Mouse (Mus musculus): Measurements from ENCODE around the gene Nhlh2. TPM values are rescaled to one million over a fixed set of nuclear protein-coding genes. Genes with fewer than 3 reads are reported as not detected.

Nhlh2 gene
- polyA plus RNA-seq, 1 experiment from 2014 or later: 19.0 TPM

DNA sequence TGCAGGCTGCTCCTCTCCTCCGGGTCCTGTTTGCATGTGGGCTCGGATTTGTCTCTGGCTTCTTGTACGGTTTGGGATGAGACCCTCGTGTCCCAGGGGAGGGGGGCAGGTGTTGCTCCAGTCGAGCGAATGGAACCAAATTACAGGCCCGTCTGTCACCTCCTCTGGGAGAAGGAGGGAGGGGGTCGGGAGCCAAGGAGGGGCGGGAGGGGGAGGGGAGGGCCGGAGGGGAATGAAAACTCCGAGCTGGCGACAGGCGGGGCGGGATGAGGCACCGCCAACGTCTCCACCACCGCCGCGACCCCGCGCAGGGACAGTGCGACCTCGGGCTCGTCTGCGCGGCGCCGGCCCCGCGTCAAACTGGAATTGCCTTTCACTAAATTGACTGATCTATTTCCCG is 13.5 kb downstream of the Nhlh2 start:
- Histone ChIP-seq H3K9ac (replicated peaks; ENCODE audit: low read depth, low read length) (peak overlapping the region; percentile 41), H3K4me2 (ENCODE audit: low read length) (peak overlapping the region; percentile 58), H3K27me3 (replicated peaks; ENCODE audit: control insufficient read depth, insufficient read depth, low read length) (no peaks in the 10 kb centered on the region), H3K4me3 (replicated peaks; ENCODE audit: low read length) (peak overlapping the region; percentile 32), H3K36me3 (ENCODE audit: control insufficient read depth, insufficient read depth) (no peaks in the 10 kb centered on the region), H3K4me1 (replicated peaks; ENCODE audit: control insufficient read depth, insufficient read depth, low read length) (peaks cover 21% of the 10 kb centered on the region), H3K27ac (ENCODE audit: low read length) (peak overlapping the region; percentile 68), H3K9me3 (ENCODE audit: control insufficient read depth, low read length) (no peaks in the 10 kb centered on the region)
- under 1% methylated on average over 30 of the region's 31 CpGs for WGBS
- ATAC-seq: peak; percentile 52

DNA sequence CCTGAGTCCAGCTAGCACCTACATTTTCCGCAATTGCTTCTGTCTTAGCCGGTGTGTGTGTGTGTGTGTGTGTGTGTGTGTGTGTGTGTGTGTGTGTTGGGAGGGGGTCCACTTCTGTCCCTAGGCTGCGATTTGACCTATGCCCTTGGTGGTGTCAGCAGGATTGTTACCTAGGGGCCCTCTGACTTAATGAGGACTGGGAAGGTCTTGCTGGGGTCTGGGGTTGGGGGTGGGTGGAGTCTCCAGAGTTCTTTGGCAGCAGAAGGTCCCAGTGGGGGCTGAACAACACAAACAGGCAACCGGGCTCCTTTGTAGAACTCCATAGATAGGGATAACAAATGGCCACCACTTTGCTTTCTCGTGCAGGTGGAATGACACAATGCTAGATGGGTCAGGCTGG is 14.0 kb downstream of the Nhlh2 start:
- Histone ChIP-seq H3K27ac (ENCODE audit: low read length) (no peak overlapping the region), H3K4me1 (replicated peaks; ENCODE audit: control insufficient read depth, insufficient read depth, low read length) (peaks cover 21% of the 10 kb centered on the region), H3K4me3 (replicated peaks; ENCODE audit: low read length) (peak overlapping the region; percentile 32), H3K36me3 (ENCODE audit: control insufficient read depth, insufficient read depth) (no peaks in the 10 kb centered on the region), H3K9ac (replicated peaks; ENCODE audit: low read depth, low read length) (peak overlapping the region; percentile 41; the same call in 1 of the 2 replicates), H3K27me3 (replicated peaks; ENCODE audit: control insufficient read depth, insufficient read depth, low read length) (no peaks in the 10 kb centered on the region), H3K4me2 (ENCODE audit: low read length) (peak overlapping the region; percentile 58), H3K9me3 (ENCODE audit: control insufficient read depth, low read length) (no peaks in the 10 kb centered on the region)
- ATAC-seq: peak; percentile 8; the same call in 1 of the 2 replicates
- 9% methylated on average over 5 of the region's 5 CpGs for WGBS

DNA sequence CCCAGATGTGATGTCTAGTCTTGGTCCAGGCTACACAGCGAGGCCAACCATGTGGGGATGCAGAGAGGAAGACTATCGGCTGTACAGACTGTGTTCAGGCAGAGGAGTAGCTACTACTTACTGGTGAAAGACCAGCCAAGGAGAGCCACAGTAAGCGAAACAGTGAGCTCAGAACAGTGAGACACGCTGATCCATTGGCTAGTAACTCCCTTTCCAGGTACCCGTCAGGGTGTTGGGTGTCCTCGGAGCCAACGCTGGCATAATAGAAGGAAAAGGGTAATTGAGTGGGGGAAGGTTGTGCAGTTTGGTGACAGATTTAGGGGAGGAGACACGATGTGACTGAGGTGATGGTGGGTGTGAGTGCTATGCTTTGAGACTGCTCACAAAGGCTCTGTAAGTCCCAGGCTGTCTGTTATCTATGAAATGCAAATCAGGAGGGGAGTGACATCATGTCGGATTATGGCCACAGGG is 15.1 kb downstream of the Nhlh2 start:
- WGBS: 21% methylated on average over 9 of the region's 9 CpGs
- peaks cover 21% of the 10 kb centered on the region for H3K4me1 ChIP-seq (replicated peaks; ENCODE audit: control insufficient read depth, insufficient read depth, low read length)
- H3K36me3 ChIP-seq (ENCODE audit: control insufficient read depth, insufficient read depth): no peaks in the 10 kb centered on the region
- no peaks in the 10 kb centered on the region for H3K9me3 ChIP-seq (ENCODE audit: control insufficient read depth, low read length)
- no peak overlapping the region for H3K9ac ChIP-seq (replicated peaks; ENCODE audit: low read depth, low read length)
- peak; percentile 80 for ATAC-seq
- H3K4me3 ChIP-seq (replicated peaks; ENCODE audit: low read length): no peak overlapping the region
- H3K27ac ChIP-seq (ENCODE audit: low read length): 0 out of 2 replicates have a peak overlapping the region, but pooled peaks have one; percentile 24
- no peak overlapping the region for H3K4me2 ChIP-seq (ENCODE audit: low read length)
- no peaks in the 10 kb centered on the region for H3K27me3 ChIP-seq (replicated peaks; ENCODE audit: control insufficient read depth, insufficient read depth, low read length)

DNA sequence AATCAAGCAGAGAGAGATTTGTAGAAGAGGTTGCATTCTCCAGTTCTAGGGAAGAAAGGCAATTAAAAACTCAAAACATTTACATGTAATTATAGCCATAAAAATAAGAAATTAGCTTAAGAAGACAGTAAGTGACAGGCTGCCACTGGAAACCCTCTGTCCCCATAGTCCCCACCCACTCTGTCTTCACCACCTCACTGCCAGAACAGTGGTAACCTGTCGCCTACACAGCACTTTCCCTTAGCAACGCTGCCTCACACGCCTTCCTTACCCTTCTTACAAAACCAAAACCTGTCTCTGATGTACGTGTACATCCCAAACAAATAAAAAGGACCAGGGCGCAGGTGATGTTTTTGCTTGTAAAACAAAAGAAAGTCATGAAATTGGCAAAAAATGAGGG is 15.8 kb downstream of the Nhlh2 start:
- Histone ChIP-seq H3K4me3 (replicated peaks; ENCODE audit: low read length) (no peak overlapping the region), H3K4me1 (replicated peaks; ENCODE audit: control insufficient read depth, insufficient read depth, low read length) (peaks cover 21% of the 10 kb centered on the region), H3K36me3 (ENCODE audit: control insufficient read depth, insufficient read depth) (no peaks in the 10 kb centered on the region), H3K9me3 (ENCODE audit: control insufficient read depth, low read length) (no peaks in the 10 kb centered on the region), H3K4me2 (ENCODE audit: low read length) (no peak overlapping the region), H3K27ac (ENCODE audit: low read length) (no peak overlapping the region; the same call in 1 of the 2 replicates), H3K27me3 (replicated peaks; ENCODE audit: control insufficient read depth, insufficient read depth, low read length) (no peaks in the 10 kb centered on the region), H3K9ac (replicated peaks; ENCODE audit: low read depth, low read length) (no peak overlapping the region)
- ATAC-seq: peak; percentile 25; the same call in 1 of the 2 replicates
- 51% methylated on average over 5 of the region's 5 CpGs for WGBS

DNA sequence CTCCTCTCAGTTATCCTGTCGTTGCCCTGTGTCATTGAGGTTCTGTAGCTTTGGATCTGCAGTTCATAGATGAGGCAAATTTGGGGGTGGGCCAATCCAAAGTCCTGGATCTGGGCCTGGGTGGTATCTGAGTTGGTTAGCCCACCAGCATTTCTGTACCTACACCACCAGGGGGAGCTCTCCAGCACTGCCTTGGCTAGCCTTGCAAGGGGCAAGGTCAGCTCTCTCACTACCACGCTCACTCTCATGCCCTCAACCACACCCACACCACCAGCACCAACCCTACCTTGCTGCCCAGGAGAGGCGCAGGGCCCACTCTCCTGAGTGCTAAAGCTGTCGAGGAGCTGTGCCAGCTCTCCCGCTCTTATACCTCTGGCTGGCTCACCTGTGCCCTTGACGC is 18.0 kb downstream of the Nhlh2 start:
- no peak for ATAC-seq
- no peak overlapping the region for H3K4me3 ChIP-seq (replicated peaks; ENCODE audit: low read length)
- no peak overlapping the region for H3K9ac ChIP-seq (replicated peaks; ENCODE audit: low read depth, low read length)
- no peak overlapping the region for H3K4me2 ChIP-seq (ENCODE audit: low read length)
- no peak overlapping the region for H3K27ac ChIP-seq (ENCODE audit: low read length)
- peaks cover 19% of the 10 kb centered on the region for H3K4me1 ChIP-seq (replicated peaks; ENCODE audit: control insufficient read depth, insufficient read depth, low read length)
- H3K9me3 ChIP-seq (ENCODE audit: control insufficient read depth, low read length): no peaks in the 10 kb centered on the region
- no peaks in the 10 kb centered on the region for H3K27me3 ChIP-seq (replicated peaks; ENCODE audit: control insufficient read depth, insufficient read depth, low read length)
- 62% methylated on average over 6 of the region's 6 CpGs for whole genome bisulfite sequencing
- H3K36me3 ChIP-seq (ENCODE audit: control insufficient read depth, insufficient read depth): no peaks in the 10 kb centered on the region

DNA sequence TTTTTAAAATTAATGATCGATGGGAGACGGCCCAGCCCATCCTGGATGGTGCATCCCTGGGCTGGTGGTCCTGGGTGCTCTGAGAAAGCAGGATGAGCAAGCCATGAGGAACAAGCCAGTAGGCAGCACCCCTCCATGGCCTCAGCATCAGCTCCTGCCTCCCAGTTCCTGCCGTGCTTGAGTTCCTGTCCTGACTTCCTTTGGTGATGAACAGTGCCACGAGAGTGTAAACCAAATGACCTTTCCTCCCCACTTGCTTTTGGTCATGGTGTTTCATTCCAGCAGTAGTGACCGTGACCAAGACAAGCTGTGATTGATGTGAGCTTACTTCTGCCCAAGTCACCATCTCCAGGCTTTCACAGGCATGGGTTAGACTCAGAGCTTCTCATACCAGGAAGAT is 27.9 kb downstream of the Nhlh2 start:
- Histone ChIP-seq H3K36me3 (ENCODE audit: control insufficient read depth, insufficient read depth) (no peaks in the 10 kb centered on the region), H3K9me3 (ENCODE audit: control insufficient read depth, low read length) (0 out of 2 replicates have a peak, but pooled peaks cover 3% of the 10 kb centered on the region), H3K4me1 (replicated peaks; ENCODE audit: control insufficient read depth, insufficient read depth, low read length) (no peaks in the 10 kb centered on the region), H3K4me3 (replicated peaks; ENCODE audit: low read length) (no peak overlapping the region), H3K4me2 (ENCODE audit: low read length) (no peak overlapping the region), H3K27me3 (replicated peaks; ENCODE audit: control insufficient read depth, insufficient read depth, low read length) (no peaks in the 10 kb centered on the region), H3K27ac (ENCODE audit: low read length) (no peak overlapping the region), H3K9ac (replicated peaks; ENCODE audit: low read depth, low read length) (no peak overlapping the region)
- ATAC-seq: no peak
- 90% methylated on average over 5 of the region's 5 CpGs for WGBS

DNA sequence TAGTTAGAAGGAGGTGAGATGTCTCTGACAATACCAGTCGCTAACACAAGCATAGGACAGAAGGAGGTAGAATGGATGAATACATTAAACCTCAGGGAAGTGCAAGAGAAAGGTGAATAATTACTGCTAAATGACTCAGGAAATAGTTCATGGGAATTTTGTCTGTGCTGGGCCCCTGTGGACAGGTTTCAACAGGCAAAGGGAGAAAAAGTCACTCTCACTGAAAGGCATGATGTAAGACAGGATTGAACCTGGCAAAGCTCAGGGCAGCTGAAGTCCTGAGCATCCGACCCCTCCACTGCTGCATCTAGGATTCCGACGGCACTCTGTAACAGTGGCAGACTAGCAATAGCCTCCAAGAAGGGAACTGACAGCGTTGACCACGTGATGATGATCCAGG is 28.7 kb downstream of the Nhlh2 start:
- Histone ChIP-seq H3K27me3 (replicated peaks; ENCODE audit: control insufficient read depth, insufficient read depth, low read length) (no peaks in the 10 kb centered on the region), H3K9me3 (ENCODE audit: control insufficient read depth, low read length) (0 out of 2 replicates have a peak, but pooled peaks cover 3% of the 10 kb centered on the region), H3K27ac (ENCODE audit: low read length) (no peak overlapping the region), H3K9ac (replicated peaks; ENCODE audit: low read depth, low read length) (no peak overlapping the region), H3K4me1 (replicated peaks; ENCODE audit: control insufficient read depth, insufficient read depth, low read length) (no peaks in the 10 kb centered on the region), H3K4me3 (replicated peaks; ENCODE audit: low read length) (no peak overlapping the region), H3K36me3 (ENCODE audit: control insufficient read depth, insufficient read depth) (no peaks in the 10 kb centered on the region), H3K4me2 (ENCODE audit: low read length) (no peak overlapping the region)
- WGBS: 74% methylated on average over 6 of the region's 6 CpGs
- no peak for ATAC-seq

DNA sequence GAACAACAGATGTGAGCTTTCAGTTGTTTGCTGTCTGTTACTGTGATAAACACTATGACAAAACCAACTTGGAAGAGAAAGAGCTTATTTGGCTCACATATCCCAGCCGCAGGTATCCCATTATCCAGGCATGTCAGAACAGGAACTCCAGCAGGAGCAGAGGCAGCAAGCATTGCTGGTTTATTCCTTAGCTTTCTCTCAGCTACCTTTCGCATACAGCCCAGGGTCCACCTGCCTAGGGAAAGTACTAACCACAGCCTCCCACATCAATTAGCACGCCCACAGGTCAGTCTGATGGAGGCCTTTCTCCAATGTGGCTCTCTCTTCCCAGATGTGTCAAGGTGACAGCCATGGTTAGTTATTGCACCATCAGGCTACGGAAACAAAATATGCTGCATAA is 31.8 kb downstream of the Nhlh2 start:
- H3K4me2 ChIP-seq (ENCODE audit: low read length): no peak overlapping the region
- H3K27me3 ChIP-seq (replicated peaks; ENCODE audit: control insufficient read depth, insufficient read depth, low read length): no peaks in the 10 kb centered on the region
- no peak overlapping the region for H3K27ac ChIP-seq (ENCODE audit: low read length)
- H3K4me1 ChIP-seq (replicated peaks; ENCODE audit: control insufficient read depth, insufficient read depth, low read length): no peaks in the 10 kb centered on the region
- H3K36me3 ChIP-seq (ENCODE audit: control insufficient read depth, insufficient read depth): no peaks in the 10 kb centered on the region
- WGBS: 88% methylated on average over 4 of the region's 4 CpGs
- H3K9me3 ChIP-seq (ENCODE audit: control insufficient read depth, low read length): 0 out of 2 replicates have a peak, but pooled peaks cover 3% of the 10 kb centered on the region
- no peak for ATAC-seq
- H3K4me3 ChIP-seq (replicated peaks; ENCODE audit: low read length): no peak overlapping the region
- no peak overlapping the region for H3K9ac ChIP-seq (replicated peaks; ENCODE audit: low read depth, low read length)

DNA sequence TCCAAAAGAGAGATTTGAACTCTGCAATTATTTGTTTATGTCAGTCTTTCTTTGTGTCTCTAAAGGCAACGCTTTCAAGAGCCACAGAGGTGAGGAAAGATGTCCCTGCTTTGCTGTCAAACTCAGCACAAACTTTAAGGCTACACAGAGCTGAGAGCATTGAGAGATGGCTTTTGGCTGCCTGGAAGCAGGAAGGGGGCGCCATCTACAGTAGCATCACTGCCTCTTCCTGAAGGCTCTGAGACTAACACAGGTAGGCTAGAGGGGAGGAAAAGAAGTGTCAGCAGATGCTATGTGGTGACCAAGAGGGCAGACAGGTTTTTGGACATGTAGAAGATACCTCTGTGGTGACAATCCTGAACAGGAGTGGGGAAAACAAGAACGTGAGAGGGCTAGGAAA is 35.2 kb downstream of the Nhlh2 start:
- Histone ChIP-seq H3K9me3 (ENCODE audit: control insufficient read depth, low read length) (no peaks in the 10 kb centered on the region), H3K27ac (ENCODE audit: low read length) (no peak overlapping the region), H3K4me3 (replicated peaks; ENCODE audit: low read length) (no peak overlapping the region), H3K4me1 (replicated peaks; ENCODE audit: control insufficient read depth, insufficient read depth, low read length) (no peaks in the 10 kb centered on the region), H3K36me3 (ENCODE audit: control insufficient read depth, insufficient read depth) (no peaks in the 10 kb centered on the region), H3K4me2 (ENCODE audit: low read length) (no peak overlapping the region), H3K9ac (replicated peaks; ENCODE audit: low read depth, low read length) (no peak overlapping the region), H3K27me3 (replicated peaks; ENCODE audit: control insufficient read depth, insufficient read depth, low read length) (no peaks in the 10 kb centered on the region)
- no peak for ATAC-seq
- WGBS: 37% methylated on average over 3 of the region's 3 CpGs

DNA sequence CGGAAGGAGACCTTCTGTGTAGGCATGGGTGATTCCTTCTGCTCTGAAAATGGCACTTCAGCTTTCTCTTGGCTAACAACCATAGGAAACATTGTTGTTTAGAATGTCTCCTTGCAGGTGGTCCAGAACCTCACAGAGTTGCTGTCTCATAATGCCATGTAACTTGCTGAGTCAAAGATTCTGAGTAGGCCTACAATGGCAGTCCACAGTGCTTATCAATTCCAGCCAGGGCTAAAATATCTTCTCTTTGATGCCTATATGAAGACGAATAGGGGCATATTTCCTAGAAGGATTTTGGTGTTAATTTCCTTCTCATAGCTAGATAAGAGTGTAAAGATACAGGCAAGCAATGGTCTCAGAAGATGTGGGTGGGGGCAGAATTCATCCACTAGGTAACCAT is 37.7 kb downstream of the Nhlh2 start:
- ATAC-seq: no peak
- H3K4me1 ChIP-seq (replicated peaks; ENCODE audit: control insufficient read depth, insufficient read depth, low read length): no peaks in the 10 kb centered on the region
- no peaks in the 10 kb centered on the region for H3K36me3 ChIP-seq (ENCODE audit: control insufficient read depth, insufficient read depth)
- H3K9ac ChIP-seq (replicated peaks; ENCODE audit: low read depth, low read length): no peak overlapping the region
- H3K4me3 ChIP-seq (replicated peaks; ENCODE audit: low read length): no peak overlapping the region
- H3K27me3 ChIP-seq (replicated peaks; ENCODE audit: control insufficient read depth, insufficient read depth, low read length): no peaks in the 10 kb centered on the region
- H3K27ac ChIP-seq (ENCODE audit: low read length): no peak overlapping the region
- 92% methylated on average over 2 of the region's 2 CpGs for WGBS
- H3K9me3 ChIP-seq (ENCODE audit: control insufficient read depth, low read length): no peaks in the 10 kb centered on the region
- H3K4me2 ChIP-seq (ENCODE audit: low read length): no peak overlapping the region

Measured in forebrain, embryonic 16.5 days (tissue).